In the genomic region with DNA sequence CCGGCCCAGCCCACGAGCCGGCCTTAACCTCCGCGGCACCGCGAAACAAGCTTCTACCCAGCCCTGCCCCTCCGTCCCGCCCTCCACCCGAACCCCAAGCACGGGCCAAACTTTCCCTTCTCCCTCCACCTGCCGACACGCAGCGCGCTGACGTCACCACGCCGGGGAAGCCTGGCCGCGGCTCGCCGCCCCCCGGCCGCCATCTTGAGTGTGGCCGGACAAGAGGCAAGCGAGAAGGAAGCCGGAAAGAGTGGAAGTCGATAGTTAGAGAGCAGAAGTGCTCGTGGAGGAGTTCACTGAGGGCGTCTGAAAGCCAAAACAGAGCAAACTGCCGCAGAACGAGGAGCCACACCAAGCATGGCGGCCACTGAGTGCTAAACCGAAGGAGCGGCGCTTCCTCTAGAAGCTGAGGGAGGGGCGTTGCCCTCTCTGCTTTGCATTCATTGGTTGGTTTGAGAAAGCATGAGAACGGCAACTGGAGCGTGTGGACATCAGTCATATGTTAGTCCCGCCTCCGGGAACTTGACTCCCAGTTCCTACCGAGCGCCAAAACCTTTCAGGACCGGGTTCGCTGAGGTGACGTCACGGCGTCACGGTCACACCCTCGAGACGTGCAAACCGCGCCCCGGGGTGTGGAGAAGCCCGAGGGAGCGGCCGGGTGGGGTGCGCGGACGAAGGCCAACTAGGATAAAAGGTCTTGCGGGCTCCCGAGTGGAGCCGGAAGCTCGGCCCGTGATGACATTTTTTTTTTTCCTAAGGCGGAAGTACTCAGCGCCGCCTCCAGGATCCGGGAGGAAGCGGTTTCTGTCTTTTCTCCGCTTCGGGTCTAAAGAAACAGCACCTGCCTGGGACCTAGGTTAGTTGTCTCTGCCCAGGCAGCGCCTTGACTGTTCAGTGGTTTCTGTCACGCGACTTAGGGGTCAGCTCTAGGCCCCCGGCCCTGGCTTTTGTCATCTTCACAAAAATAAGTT, we compare ENCODE assay signal across 8 mouse cellular contexts. TPM values are rescaled to one million over a fixed set of nuclear protein-coding genes. Genes with fewer than 3 reads are reported as not detected.
DNase-seq lines count a peak whose midpoint lies in the region; ATAC-seq and TF ChIP-seq lines count a peak whose summit lies in the region.

Oxsr1 (minus strand) TSS at position 139 of the 971 bp plus-strand sequence.

- H3K4me2 ChIP-seq in forebrain, postnatal 0 days (ENCODE audit: low read depth), result peak within 1 kb of the TSS; percentile 75
- H3K4me2 ChIP-seq in lung, embryonic 15.5 days, result peak within 1 kb of the TSS; percentile 94

- peak in 1 of 2 experiments; percentile 45; a peak in 1 of 4 replicates for TF ChIP-seq EP300 in MEL (IDR thresholded peaks at IDR 0.05; ENCODE audit: low read depth in 1 of 2, low read length in 2 of 2)

- H3K36me3 ChIP-seq in MEL (ENCODE audit: control insufficient read depth in 1 of 2, insufficient read depth in 2 of 2, low read length in 2 of 2), result peaks cover 0 to 15% of the 10 kb centered on the region in 2 experiments; a peak in 2 of 4 replicates
- H3K36me3 ChIP-seq in forebrain, postnatal 0 days (ENCODE audit: insufficient read depth), result no peaks in the 10 kb centered on the region
- no peaks in the 10 kb centered on the region for H3K36me3 ChIP-seq in lung, embryonic 15.5 days

- WGBS in cerebellum, adult 2 months, result under 1% methylated on average over 76 of the region's 76 CpGs
- WGBS in forebrain, postnatal 0 days, result under 1% methylated on average over 70 of the region's 76 CpGs
- under 1% methylated on average over 76 of the region's 76 CpGs for WGBS in lung, embryonic 15.5 days

- H3K79me2 ChIP-seq in MEL (ENCODE audit: control insufficient read depth, insufficient read depth, low read length, poor library complexity), result peaks cover 41% of the 10 kb centered on the region

- H3K4me3 ChIP-seq in MEL (ENCODE audit: control insufficient read depth in 1 of 2, insufficient read depth in 1 of 2, low read depth in 2 of 2, low read length in 2 of 2), result peak within 1 kb of the TSS; percentile 76 to 84
- peak within 1 kb of the TSS; percentile 75 for H3K4me3 ChIP-seq in cerebellum, adult 2 months (replicated peaks; ENCODE audit: insufficient read depth, low read depth, low read length)
- peak within 1 kb of the TSS; percentile 70 for H3K4me3 ChIP-seq in forebrain, postnatal 0 days (ENCODE audit: low read depth, low read length)
- H3K4me3 ChIP-seq in lung, embryonic 15.5 days, result peak within 1 kb of the TSS; percentile 88

- peak within 1 kb of the TSS; percentile 97 for H3K27ac ChIP-seq in MEL (ENCODE audit: control insufficient read depth, low read depth, low read length)
- peak within 1 kb of the TSS; percentile 97 for H3K27ac ChIP-seq in cerebellum, adult 2 months (ENCODE audit: insufficient read depth, low read length)
- peak within 1 kb of the TSS; percentile 94 for H3K27ac ChIP-seq in forebrain, postnatal 0 days (ENCODE audit: low read depth, low read length)
- peak within 1 kb of the TSS; percentile 87 for H3K27ac ChIP-seq in lung, embryonic 15.5 days

- no peaks in the 10 kb centered on the region for H3K9me3 ChIP-seq in MEL (replicated peaks; ENCODE audit: insufficient read depth, low read length)
- H3K9me3 ChIP-seq in forebrain, postnatal 0 days (ENCODE audit: low read length), result no peaks in the 10 kb centered on the region
- no peaks in the 10 kb centered on the region for H3K9me3 ChIP-seq in lung, embryonic 15.5 days

- no peaks in the 10 kb centered on the region for H3K27me3 ChIP-seq in MEL (ENCODE audit: control insufficient read depth in 1 of 2, insufficient read depth in 2 of 2, low read length in 2 of 2)
- H3K27me3 ChIP-seq in cerebellum, adult 2 months (ENCODE audit: control insufficient read depth, insufficient read depth, low read length), result no peaks in the 10 kb centered on the region
- no peaks in the 10 kb centered on the region for H3K27me3 ChIP-seq in forebrain, postnatal 0 days (ENCODE audit: insufficient read depth, low read length)
- H3K27me3 ChIP-seq in lung, embryonic 15.5 days, result no peaks in the 10 kb centered on the region

- peak within 1 kb of the TSS; percentile 95 for H3K9ac ChIP-seq in MEL (ENCODE audit: control insufficient read depth, low read depth, low read length, poor library complexity, severe bottlenecking)
- peak within 1 kb of the TSS; percentile 84 for H3K9ac ChIP-seq in forebrain, postnatal 0 days
- H3K9ac ChIP-seq in lung, embryonic 15.5 days, result peak within 1 kb of the TSS; percentile 74

- H3K4me1 ChIP-seq in MEL (ENCODE audit: control insufficient read depth in 1 of 2, insufficient read depth in 2 of 2, low read length in 2 of 2), result peaks cover 4 to 10% of the 10 kb centered on the region in 2 experiments
- H3K4me1 ChIP-seq in cerebellum, adult 2 months (ENCODE audit: control insufficient read depth, insufficient read depth, low read length), result no peaks in the 10 kb centered on the region
- peaks cover 4% of the 10 kb centered on the region; the same call in 1 of the 2 replicates for H3K4me1 ChIP-seq in forebrain, postnatal 0 days (ENCODE audit: insufficient read depth)
- peaks cover 20% of the 10 kb centered on the region for H3K4me1 ChIP-seq in lung, embryonic 15.5 days

- TF ChIP-seq CTCF in MEL (IDR thresholded peaks at IDR 0.05 in 2 of 3, conservative IDR thresholded peaks at IDR 0.05 in 1 of 3; ENCODE audit: control insufficient read depth in 1 of 3, insufficient read depth in 1 of 3, low read depth in 2 of 3, low read length in 3 of 3, poor library complexity in 1 of 3, severe bottlenecking in 1 of 3), result peak in 2 of 3 experiments; percentile 28 to 44; a peak in 4 of 6 replicates
- peak; percentile 43; the same call in 1 of the 2 replicates for TF ChIP-seq CTCF in cerebellum, adult 2 months (IDR thresholded peaks at IDR 0.05; ENCODE audit: borderline replicate concordance, insufficient read depth, low read depth, low read length)
- peak; percentile 66 for TF ChIP-seq CTCF in forebrain, postnatal 0 days (IDR thresholded peaks at IDR 0.05; ENCODE audit: low read depth)

- DNase-seq in MEL (ENCODE audit: low read depth, low spot score), result peak; percentile 100
- peak; percentile 99 to 100 for DNase-seq in cerebellum, adult 2 months
- peak; percentile 99 for DNase-seq in forebrain, postnatal 0 days
- DNase-seq in heart, postnatal 4 days, result peak; percentile 99
- peak; percentile 99 to 100 for DNase-seq in layer of hippocampus, adult 8-10 months (ENCODE audit: low spot score in 2 of 2)
- DNase-seq in ovary, adult 18-20 months (ENCODE audit: low spot score), result peak; percentile 100
- DNase-seq in thymus, postnatal 0 days (ENCODE audit: low spot score), result peak; percentile 99

- peak; percentile 98 for ATAC-seq in forebrain, postnatal 0 days
- peak; percentile 96 for ATAC-seq in lung, embryonic 15.5 days (ENCODE audit: borderline replicate concordance, extremely low read depth, low FRiP score, low TSS enrichment)

- TF ChIP-seq POLR2A in MEL (IDR thresholded peaks at IDR 0.05; ENCODE audit: control insufficient read depth in 1 of 2, insufficient read depth in 1 of 2, low read depth in 1 of 2, low read length in 2 of 2, poor library complexity in 1 of 2), result peak; percentile 79 to 90
- TF ChIP-seq POLR2A in cerebellum, adult 2 months (IDR thresholded peaks at IDR 0.05; ENCODE audit: borderline replicate concordance, insufficient read depth, low read length), result peak; percentile 65

- TF ChIP-seq RAD21 in MEL (IDR thresholded peaks at IDR 0.05; ENCODE audit: low read depth, low read length), result no peak

TF ChIP-seq in MEL, 35 proteins besides CTCF, POLR2A, EP300 and RAD21 (continues in another document):
- TF ChIP-seq E2F4 (IDR thresholded peaks at IDR 0.05; ENCODE audit: borderline replicate concordance, low read depth, low read length) (peak; percentile 59; the same call in 1 of the 2 replicates), HCFC1 (IDR thresholded peaks at IDR 0.05; ENCODE audit: low read depth, low read length) (peak; percentile 93), GATA1 (IDR thresholded peaks at IDR 0.05; ENCODE audit: low read depth, low read length) (no peak), CHD2 (IDR thresholded peaks at IDR 0.05; ENCODE audit: low read length) (peak; percentile 74), TAL1 (IDR thresholded peaks at IDR 0.05; ENCODE audit: low read length) (no peak), ETS1 (IDR thresholded peaks at IDR 0.05; ENCODE audit: low read depth, low read length) (peak; percentile 84), MAFK (IDR thresholded peaks at IDR 0.05; ENCODE audit: borderline replicate concordance, low read depth, low read length) (no peak), ZC3H11A (IDR thresholded peaks at IDR 0.05; ENCODE audit: low read depth, low read length) (no peak), NRF1 (IDR thresholded peaks at IDR 0.05; ENCODE audit: insufficient read depth, low read depth, low read length, poor library complexity, severe bottlenecking) (peak; percentile 53), BHLHE40 (IDR thresholded peaks at IDR 0.05; ENCODE audit: borderline replicate concordance, low read depth, low read length) (peak; percentile 85), TCF12 (IDR thresholded peaks at IDR 0.05; ENCODE audit: low read depth, low read length) (peak; percentile 46), SMC3 (IDR thresholded peaks at IDR 0.05; ENCODE audit: low read depth, low read length) (no peak), CHD1 (IDR thresholded peaks at IDR 0.05; ENCODE audit: low read depth, low read length) (no peak), ELF1 (IDR thresholded peaks at IDR 0.05; ENCODE audit: low read depth, low read length) (peak; percentile 81), POLR2AphosphoS5 (IDR thresholded peaks at IDR 0.05; ENCODE audit: borderline replicate concordance, low read depth, low read length) (no peak), RCOR1 (IDR thresholded peaks at IDR 0.05; ENCODE audit: low read depth, low read length) (peak; percentile 74), MEF2A (IDR thresholded peaks at IDR 0.05; ENCODE audit: extremely low read depth, insufficient replicate concordance, low read depth, low read length, poor library complexity, severe bottlenecking) (0 out of 2 replicates have a peak, but pooled peaks have one; percentile 14), GABPA (IDR thresholded peaks at IDR 0.05; ENCODE audit: low read depth, low read length) (no peak)

RNA-seq across cellular contexts. Expression of gene Oxsr1, which starts in this region (rescaled TPM):
- total RNA-seq in MEL (2012; rRNA removed), result 25.6 and 27.8 TPM in 2 replicates
- 100 to 1,000 TPM in 1 of 2 experiments, 10 to 100 TPM in 1; 37.6 to 304 TPM for polyA plus RNA-seq in MEL (2012; ENCODE audit: insufficient read depth in 1 of 2, insufficient read length in 2 of 2, low read depth in 1 of 2, low replicate concordance in 2 of 2, missing spikeins in 1 of 2)
- polyA plus RNA-seq in cerebellum, adult 2 months (2012; rRNA removed), result 45.7 and 47.9 TPM in 2 replicates
- 48.8 and 57.5 TPM in 2 replicates for total RNA-seq in forebrain, postnatal 0 days (2014; rRNA removed)
- 7.2 and 8.8 TPM in 2 replicates for polyA plus RNA-seq in forebrain, postnatal 0 days (2015; fragmentation: Nextera tagmentation; extraction: Ambion mirVana)
- total RNA-seq in heart, postnatal 4 days (2021), result 10 to 100 TPM; 35.5 to 36.5 TPM
- 10 to 100 TPM; 33.8 to 37.9 (median 35.9) TPM for total RNA-seq in layer of hippocampus, adult 8-10 months (2022)
- polyA plus RNA-seq in lung, embryonic 15.5 days (2015; fragmentation: Nextera tagmentation; extraction: Ambion mirVana), result 10.3 and 11.3 TPM in 2 replicates
- 9.3 and 11.7 TPM in 2 replicates for polyA plus RNA-seq in thymus, postnatal 0 days (2015; fragmentation: Nextera tagmentation; extraction: Ambion mirVana)

Comparison
In these comparisons a context has a peak if more than half of its experiments do, and no peak if none do; other contexts are left out.
1. Peak in every context shown above with its lines: DNase-seq, ATAC-seq, H3K4me3 ChIP-seq and H3K27ac ChIP-seq.